ENCODE assay signal across 29 mouse cellular contexts in genomic region chr15:64976044-64976805, GRCm38 (mm10). TPM values are rescaled to one million over a fixed set of nuclear protein-coding genes. Genes with fewer than 3 reads are reported as not detected.
DNase-seq lines count a peak whose midpoint lies in the region; ATAC-seq lines count a peak whose summit lies in the region.
"Had no signal": no experiment of that assay in that cellular context is flagged by ENCODE, and none has a peak within 500 bp of the region (broad histone marks: within the 10 kb centered on the region; RNA-seq: fewer than 3 reads in every experiment).

No protein-coding gene starts in this region.

- H3K9ac ChIP-seq in midbrain, embryonic 13.5 days (replicated peaks), result no peak overlapping the region
- H3K9ac ChIP-seq: embryonic facial prominence, embryonic 12.5 days; forebrain, embryonic 13.5 days; heart, embryonic 13.5 days; hindbrain, embryonic 14.5 days; midbrain, embryonic 15.5 days had no signal

- no peak overlapping the region for H3K4me3 ChIP-seq in midbrain, embryonic 13.5 days (replicated peaks)
- H3K4me3 ChIP-seq: embryonic facial prominence, embryonic 12.5 days; erythroblast, embryonic 14.5 days; forebrain, embryonic 13.5 days; heart, embryonic 13.5 days; midbrain, embryonic 15.5 days; myocyte had no signal

- no peaks in the 10 kb centered on the region for H3K4me1 ChIP-seq in midbrain, embryonic 13.5 days (replicated peaks)
- H3K4me1 ChIP-seq: embryonic facial prominence, embryonic 12.5 days; forebrain, embryonic 13.5 days; heart, embryonic 13.5 days; midbrain, embryonic 15.5 days had no signal

- H3K27me3 ChIP-seq in midbrain, embryonic 13.5 days, result no peaks in the 10 kb centered on the region
- H3K27me3 ChIP-seq: embryonic facial prominence, embryonic 12.5 days; forebrain, embryonic 13.5 days; heart, embryonic 13.5 days; midbrain, embryonic 15.5 days had no signal

- H3K27ac ChIP-seq in midbrain, embryonic 13.5 days, result no peak overlapping the region
- H3K27ac ChIP-seq: embryonic facial prominence, embryonic 12.5 days; forebrain, embryonic 13.5 days; heart, embryonic 13.5 days; hindbrain, embryonic 14.5 days; midbrain, embryonic 15.5 days had no signal

- no peaks in the 10 kb centered on the region for H3K9me3 ChIP-seq in midbrain, embryonic 13.5 days
- H3K9me3 ChIP-seq: embryonic facial prominence, embryonic 12.5 days; forebrain, embryonic 13.5 days; heart, embryonic 13.5 days; midbrain, embryonic 15.5 days had no signal

- 91% methylated on average over 7 of the region's 7 CpGs for WGBS in midbrain, embryonic 13.5 days

- peak; percentile 17 to 19 for DNase-seq in right cerebral cortex, adult 2 months (ENCODE audit: low spot score in 2 of 2)
- DNase-seq in right cerebral cortex, postnatal 4 days, result no peak
- DNase-seq in layer of hippocampus, adult 8-10 months (ENCODE audit: low spot score in 2 of 2), result peak; percentile 29 to 34
- peak; percentile 4 to 10 for DNase-seq in left cerebral cortex, postnatal 36 days (ENCODE audit: low spot score in 2 of 2)
- no peak for DNase-seq in adrenal gland, adult 2 months
- DNase-seq in gastrocnemius, postnatal 14 days, result no peak
- DNase-seq: adrenal gland, adult 8-10 months; cerebellum, adult 9-10 months; kidney, adult 8-10 months; kidney, postnatal 25 days; liver; lung, postnatal 10 days; thymus, postnatal 36 days had no signal

- ATAC-seq in midbrain, embryonic 13.5 days, result no peak
- ATAC-seq: forebrain, embryonic 13.5 days; midbrain, embryonic 15.5 days had no signal

- intact Hi-C loops in left cerebral cortex, postnatal 36 days (cut with DNase I), result no loop called here
- intact Hi-C loops in gastrocnemius, postnatal 14 days (cut with DNase I; ENCODE audit: low total_unique reads), result no loop called here

- H3K36me3 ChIP-seq in midbrain, embryonic 13.5 days, result no peaks in the 10 kb centered on the region
- H3K36me3 ChIP-seq: embryonic facial prominence, embryonic 12.5 days; heart, embryonic 13.5 days; midbrain, embryonic 15.5 days had no signal

- no peak overlapping the region for H3K4me2 ChIP-seq in midbrain, embryonic 13.5 days (replicated peaks)
- H3K4me2 ChIP-seq: embryonic facial prominence, embryonic 12.5 days; forebrain, embryonic 13.5 days; heart, embryonic 13.5 days; hindbrain, embryonic 14.5 days; midbrain, embryonic 15.5 days had no signal

RNA-seq across cellular contexts. Expression of gene Gm21961, which starts 38.5 kb away (rescaled TPM):
- total RNA-seq in layer of hippocampus, adult 8-10 months (2022), result not detected
- total RNA-seq in left cerebral cortex, postnatal 36 days (2021), result not detected
- total RNA-seq in adrenal gland, adult 2 months (2021), result not detected
- not detected in 2 replicates for polyA plus RNA-seq in adrenal gland, adult 2 months (2012; rRNA removed)
- total RNA-seq in gastrocnemius, postnatal 14 days (2021), result not detected
- not detected in 2 replicates for polyA plus RNA-seq in midbrain, embryonic 13.5 days (2015; fragmentation: Nextera tagmentation; extraction: Ambion mirVana)
- total RNA-seq: adrenal gland, adult 8-10 months; gastrocnemius, postnatal 4 days; heart, postnatal 25 days; left cerebral cortex, adult 8-10 months; megakaryocyte, adult 5-6 weeks had no signal
- polyA plus RNA-seq: C2C12; embryonic facial prominence, embryonic 12.5 days; erythroblast, embryonic 14.5 days; forebrain, embryonic 13.5 days; heart, embryonic 13.5 days; hindbrain, embryonic 14.5 days; intestine, embryonic 14.5 days; liver, embryonic 16.5 days; midbrain, embryonic 15.5 days; myocyte; neural tube, embryonic 14.5 days had no signal

Comparison
In these comparisons a context has a peak if more than half of its experiments do, and no peak if none do; other contexts are left out.
1. DNase-seq: peak in right cerebral cortex, adult 2 months (2 of 2), layer of hippocampus, adult 8-10 months (2 of 2) and left cerebral cortex, postnatal 36 days (2 of 2); none in right cerebral cortex, postnatal 4 days (single experiment), adrenal gland, adult 2 months (single experiment) and gastrocnemius, postnatal 14 days (single experiment).